Mouse (Mus musculus): ENCODE measurements around the gene Zrsr1. TPM values are rescaled to one million over a fixed set of nuclear protein-coding genes. Genes with fewer than 3 reads are reported as not detected.
A peak's percentile ranks its signal among the peaks of the same experiment; 100 is the strongest.

The Zrsr1 gene
- polyA plus RNA-seq, 1 experiment: 2.6 TPM

GRCm38 (mm10) chr11:22972746-22973526 is 1.1 kb downstream of the Zrsr1 start:
- H3K4me3 ChIP-seq (ENCODE audit: control insufficient read depth, low read depth, low read length): peak overlapping the region; percentile 94
- H3K4me1 ChIP-seq (ENCODE audit: control insufficient read depth, insufficient read depth, low read length): peaks cover 11% of the 10 kb centered on the region
- H3K27me3 ChIP-seq (ENCODE audit: control insufficient read depth, insufficient read depth, low read length): no peaks in the 10 kb centered on the region
- peak; percentile 85; the same call in 1 of the 2 replicates for TF ChIP-seq POLR2A (IDR thresholded peaks at IDR 0.05; ENCODE audit: control insufficient read depth, low read depth, low read length)
- peak; percentile 30; the same call in 1 of the 2 replicates for TF ChIP-seq CTCF (IDR thresholded peaks at IDR 0.05; ENCODE audit: control insufficient read depth, insufficient read depth, insufficient replicate concordance, low read depth, low read length)
- H3K36me3 ChIP-seq (ENCODE audit: control insufficient read depth, insufficient read depth, low read length): no peaks in the 10 kb centered on the region
- peak overlapping the region; percentile 97 for H3K27ac ChIP-seq (ENCODE audit: control insufficient read depth, insufficient read depth, low read depth, low read length)

- TF ChIP-seq CTCF (IDR thresholded peaks at IDR 0.05; ENCODE audit: control insufficient read depth, insufficient read depth, insufficient replicate concordance, low read depth, low read length): no peak
- TF ChIP-seq POLR2A (IDR thresholded peaks at IDR 0.05; ENCODE audit: control insufficient read depth, low read depth, low read length): no peak
- H3K27me3 ChIP-seq (ENCODE audit: control insufficient read depth, insufficient read depth, low read length): no peaks in the 10 kb centered on the region
Observed at GRCm38 (mm10) chr11:22973599-22973998, 1.8 kb downstream of the Zrsr1 start.

GRCm38 (mm10) chr11:22978215-22978614 is 6.4 kb downstream of the Zrsr1 start:
- no peaks in the 10 kb centered on the region for H3K27me3 ChIP-seq (ENCODE audit: control insufficient read depth, insufficient read depth, low read length)
- no peak for TF ChIP-seq POLR2A (IDR thresholded peaks at IDR 0.05; ENCODE audit: control insufficient read depth, low read depth, low read length)
- TF ChIP-seq CTCF (IDR thresholded peaks at IDR 0.05; ENCODE audit: control insufficient read depth, insufficient read depth, insufficient replicate concordance, low read depth, low read length): no peak
- no peaks in the 10 kb centered on the region for H3K36me3 ChIP-seq (ENCODE audit: control insufficient read depth, insufficient read depth, low read length)
- H3K4me3 ChIP-seq (ENCODE audit: control insufficient read depth, low read depth, low read length): no peak overlapping the region
- H3K27ac ChIP-seq (ENCODE audit: control insufficient read depth, insufficient read depth, low read depth, low read length): no peak overlapping the region
- H3K4me1 ChIP-seq (ENCODE audit: control insufficient read depth, insufficient read depth, low read length): peaks cover 14% of the 10 kb centered on the region

More at GRCm38 (mm10) chr11:22973599-22973998, 1.8 kb downstream of the Zrsr1 start:
- H3K27ac ChIP-seq (ENCODE audit: control insufficient read depth, insufficient read depth, low read depth, low read length): peak overlapping the region; percentile 61; the same call in 1 of the 2 replicates
- H3K4me1 ChIP-seq (ENCODE audit: control insufficient read depth, insufficient read depth, low read length): peaks cover 11% of the 10 kb centered on the region
- H3K4me3 ChIP-seq (ENCODE audit: control insufficient read depth, low read depth, low read length): peak overlapping the region; percentile 86
- H3K36me3 ChIP-seq (ENCODE audit: control insufficient read depth, insufficient read depth, low read length): no peaks in the 10 kb centered on the region

GRCm38 (mm10) chr11:22978711-22979110 is 6.9 kb downstream of the Zrsr1 start:
- Histone ChIP-seq H3K4me3 (ENCODE audit: control insufficient read depth, low read depth, low read length) (no peak overlapping the region), H3K27me3 (ENCODE audit: control insufficient read depth, insufficient read depth, low read length) (no peaks in the 10 kb centered on the region), H3K4me1 (ENCODE audit: control insufficient read depth, insufficient read depth, low read length) (peaks cover 13% of the 10 kb centered on the region), H3K36me3 (ENCODE audit: control insufficient read depth, insufficient read depth, low read length) (no peaks in the 10 kb centered on the region), H3K27ac (ENCODE audit: control insufficient read depth, insufficient read depth, low read depth, low read length) (no peak overlapping the region)
- TF ChIP-seq CTCF (IDR thresholded peaks at IDR 0.05; ENCODE audit: control insufficient read depth, insufficient read depth, insufficient replicate concordance, low read depth, low read length) (no peak), POLR2A (IDR thresholded peaks at IDR 0.05; ENCODE audit: control insufficient read depth, low read depth, low read length) (no peak)

GRCm38 (mm10) chr11:22979221-22979620 is 7.4 kb downstream of the Zrsr1 start:
- Histone ChIP-seq H3K27ac (ENCODE audit: control insufficient read depth, insufficient read depth, low read depth, low read length) (no peak overlapping the region), H3K4me1 (ENCODE audit: control insufficient read depth, insufficient read depth, low read length) (peaks cover 10% of the 10 kb centered on the region), H3K36me3 (ENCODE audit: control insufficient read depth, insufficient read depth, low read length) (no peaks in the 10 kb centered on the region), H3K4me3 (ENCODE audit: control insufficient read depth, low read depth, low read length) (no peak overlapping the region), H3K27me3 (ENCODE audit: control insufficient read depth, insufficient read depth, low read length) (no peaks in the 10 kb centered on the region)
- TF ChIP-seq POLR2A (IDR thresholded peaks at IDR 0.05; ENCODE audit: control insufficient read depth, low read depth, low read length) (no peak), CTCF (IDR thresholded peaks at IDR 0.05; ENCODE audit: control insufficient read depth, insufficient read depth, insufficient replicate concordance, low read depth, low read length) (no peak)

GRCm38 (mm10) chr11:22981041-22981440 is 9.2 kb downstream of the Zrsr1 start:
- H3K4me1 ChIP-seq (ENCODE audit: control insufficient read depth, insufficient read depth, low read length): peaks cover 8% of the 10 kb centered on the region
- no peak overlapping the region for H3K27ac ChIP-seq (ENCODE audit: control insufficient read depth, insufficient read depth, low read depth, low read length)
- peak overlapping the region; percentile 48 for H3K4me3 ChIP-seq (ENCODE audit: control insufficient read depth, low read depth, low read length)
- H3K27me3 ChIP-seq (ENCODE audit: control insufficient read depth, insufficient read depth, low read length): no peaks in the 10 kb centered on the region
- H3K36me3 ChIP-seq (ENCODE audit: control insufficient read depth, insufficient read depth, low read length): no peaks in the 10 kb centered on the region
- TF ChIP-seq CTCF (IDR thresholded peaks at IDR 0.05; ENCODE audit: control insufficient read depth, insufficient read depth, insufficient replicate concordance, low read depth, low read length): no peak
- TF ChIP-seq POLR2A (IDR thresholded peaks at IDR 0.05; ENCODE audit: control insufficient read depth, low read depth, low read length): no peak

- no peaks in the 10 kb centered on the region for H3K36me3 ChIP-seq (ENCODE audit: control insufficient read depth, insufficient read depth, low read length)
- H3K4me1 ChIP-seq (ENCODE audit: control insufficient read depth, insufficient read depth, low read length): peaks cover 8% of the 10 kb centered on the region
- peak overlapping the region; percentile 81 for H3K27ac ChIP-seq (ENCODE audit: control insufficient read depth, insufficient read depth, low read depth, low read length)
- TF ChIP-seq POLR2A (IDR thresholded peaks at IDR 0.05; ENCODE audit: control insufficient read depth, low read depth, low read length) (no peak), CTCF (IDR thresholded peaks at IDR 0.05; ENCODE audit: control insufficient read depth, insufficient read depth, insufficient replicate concordance, low read depth, low read length) (no peak)
- no peaks in the 10 kb centered on the region for H3K27me3 ChIP-seq (ENCODE audit: control insufficient read depth, insufficient read depth, low read length)
- peak overlapping the region; percentile 93 for H3K4me3 ChIP-seq (ENCODE audit: control insufficient read depth, low read depth, low read length)
Observed at GRCm38 (mm10) chr11:22981543-22981950, 9.7 kb downstream of the Zrsr1 start.
